Mouse (Mus musculus): ENCODE results near the gene H2-T24.

- TF ChIP-seq CTCF (IDR thresholded peaks at IDR 0.05; ENCODE audit: low read depth): no peak
- TF ChIP-seq EP300 (optimal IDR thresholded peaks at IDR 0.05): no peak
Measured at GRCm38 (mm10) chr17:36025197-36025596, 4.8 kb upstream of the H2-T24 start.

Data from stomach, postnatal 0 days (tissue).